Mouse (Mus musculus): ENCODE data around the gene Cdh1. TPM values are rescaled to one million over a fixed set of nuclear protein-coding genes. Genes with fewer than 3 reads are reported as not detected.

The Cdh1 gene
- polyA plus RNA-seq, 1 experiment, result not detected

DNA sequence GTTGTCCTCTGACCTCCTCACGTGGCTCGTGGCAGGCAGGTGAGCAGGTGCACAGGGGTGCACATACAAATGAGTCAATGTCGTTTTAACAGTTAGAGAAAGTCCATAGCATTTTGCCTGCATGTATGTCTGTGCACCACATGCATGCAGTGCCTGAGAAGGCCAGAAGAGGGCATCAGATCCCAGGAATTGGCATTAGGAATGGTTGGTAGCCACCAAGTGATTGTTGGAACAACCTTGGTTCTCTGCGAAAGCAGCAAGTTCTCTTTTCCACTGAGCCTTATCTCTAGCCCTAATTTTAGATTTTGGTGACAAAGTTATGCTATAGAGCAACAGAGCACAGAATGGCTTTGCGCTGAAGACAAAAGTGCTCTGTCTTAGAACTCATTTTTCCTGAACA is 96.4 kb downstream of the Cdh1 start:
- H3K4me3 ChIP-seq (ENCODE audit: insufficient read depth, low read depth, low read length), result no peak overlapping the region
- H3K4me1 ChIP-seq (ENCODE audit: control insufficient read depth, insufficient read depth, low read length), result peaks cover 2% of the 10 kb centered on the region
- TF ChIP-seq CTCF (IDR thresholded peaks at IDR 0.05; ENCODE audit: insufficient read depth, low read depth, low read length), result no peak
- no peak for TF ChIP-seq POLR2A (IDR thresholded peaks at IDR 0.05; ENCODE audit: insufficient read depth, low read depth, low read length)
- no peak overlapping the region for H3K27ac ChIP-seq (ENCODE audit: insufficient read depth, low read depth, low read length)
- 81% methylated on average over 5 of the region's 5 CpGs for WGBS

DNA sequence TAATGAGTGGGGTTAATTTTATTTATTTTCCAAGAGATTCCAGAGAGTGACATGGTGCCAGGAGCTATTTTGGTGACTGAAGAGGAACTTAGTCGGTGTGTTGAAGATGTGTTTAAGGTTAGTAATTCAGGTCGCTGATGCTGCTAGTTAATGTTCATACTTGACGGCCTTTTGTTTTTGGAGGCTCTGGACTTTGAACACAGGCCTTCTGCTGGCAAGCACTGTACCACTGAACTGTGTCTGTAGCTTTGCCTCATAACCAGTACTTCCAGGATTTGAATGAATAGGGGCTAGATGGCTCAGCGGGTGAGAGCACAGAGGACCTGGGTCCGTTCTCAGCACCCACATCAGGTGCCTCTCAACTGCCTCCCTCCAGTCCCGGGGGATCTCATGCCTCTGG is 97.0 kb downstream of the Cdh1 start:
- H3K4me1 ChIP-seq (ENCODE audit: control insufficient read depth, insufficient read depth, low read length), result peaks cover 5% of the 10 kb centered on the region

DNA sequence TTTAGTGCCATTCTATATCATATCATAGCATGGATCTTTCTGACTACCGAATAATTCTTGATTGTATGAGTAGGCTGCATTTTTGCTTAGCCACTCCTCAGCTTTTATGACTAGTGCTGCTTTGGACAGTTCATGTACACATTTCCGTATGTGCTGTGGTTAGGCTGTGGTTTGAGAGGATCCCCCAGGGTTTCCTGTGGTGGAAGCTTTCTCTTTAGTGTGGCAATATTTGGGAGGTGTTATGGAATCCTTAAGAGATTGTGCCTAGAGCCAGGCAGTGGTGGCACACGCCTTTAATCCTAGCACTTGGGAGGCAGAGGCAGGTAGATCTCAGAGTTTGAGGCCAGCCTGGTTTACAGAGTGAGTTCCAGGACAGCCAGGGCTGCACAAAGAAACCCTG is 98.2 kb downstream of the Cdh1 start:
- WGBS, result 91% methylated on average over 3 of the region's 3 CpGs
- no peak overlapping the region for H3K4me3 ChIP-seq (ENCODE audit: insufficient read depth, low read depth, low read length)
- TF ChIP-seq CTCF (IDR thresholded peaks at IDR 0.05; ENCODE audit: insufficient read depth, low read depth, low read length), result no peak
- no peak for TF ChIP-seq POLR2A (IDR thresholded peaks at IDR 0.05; ENCODE audit: insufficient read depth, low read depth, low read length)
- H3K27ac ChIP-seq (ENCODE audit: insufficient read depth, low read depth, low read length), result no peak overlapping the region
- H3K4me1 ChIP-seq (ENCODE audit: control insufficient read depth, insufficient read depth, low read length), result peaks cover 5% of the 10 kb centered on the region

More for the DNA sequence above, 97.0 kb downstream of the Cdh1 start:
- TF ChIP-seq CTCF (IDR thresholded peaks at IDR 0.05; ENCODE audit: insufficient read depth, low read depth, low read length) (no peak), POLR2A (IDR thresholded peaks at IDR 0.05; ENCODE audit: insufficient read depth, low read depth, low read length) (no peak)
- Histone ChIP-seq H3K4me3 (ENCODE audit: insufficient read depth, low read depth, low read length) (no peak overlapping the region), H3K27ac (ENCODE audit: insufficient read depth, low read depth, low read length) (no peak overlapping the region)
- 96% methylated on average over 6 of the region's 6 CpGs for WGBS

DNA sequence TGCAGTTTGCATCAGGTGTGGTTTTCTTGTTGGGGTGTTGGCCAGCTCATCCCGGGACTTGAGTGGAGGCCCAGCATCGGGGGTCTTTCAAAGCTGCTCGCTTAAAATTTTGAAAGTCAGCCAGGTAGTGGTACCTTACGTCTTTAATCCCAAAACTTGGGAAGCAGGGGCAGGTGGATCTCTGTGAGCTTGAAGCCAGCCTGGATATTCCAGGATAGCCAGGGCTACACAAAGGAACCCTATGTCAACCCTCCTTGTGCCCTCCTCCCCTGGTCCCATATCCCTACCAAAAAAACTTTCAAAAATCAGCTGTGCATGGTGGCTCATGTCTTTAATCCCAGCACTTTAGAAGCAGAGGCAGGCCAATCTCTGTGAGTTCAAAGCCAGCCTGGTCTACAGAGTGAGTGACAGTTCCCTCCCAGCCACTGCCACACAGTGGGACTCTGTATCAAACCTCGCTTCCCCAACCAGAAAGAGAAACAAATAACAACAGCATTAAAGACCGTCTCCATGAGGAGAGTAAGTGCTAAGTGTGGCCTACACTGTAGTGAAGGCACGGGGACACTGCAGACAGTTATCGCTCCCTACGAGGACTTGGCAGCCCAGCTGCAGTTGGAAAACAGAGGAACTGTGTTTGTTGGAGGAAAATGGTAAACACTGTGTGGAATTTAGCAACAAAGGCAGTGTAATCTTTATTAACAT is 101.2 kb downstream of the Cdh1 start:
- no peak overlapping the region for H3K4me3 ChIP-seq (ENCODE audit: insufficient read depth, low read depth, low read length)
- WGBS, result 48% methylated on average over 9 of the region's 9 CpGs
- peaks cover 5% of the 10 kb centered on the region for H3K4me1 ChIP-seq (ENCODE audit: control insufficient read depth, insufficient read depth, low read length)
- no peak for TF ChIP-seq POLR2A (IDR thresholded peaks at IDR 0.05; ENCODE audit: insufficient read depth, low read depth, low read length)
- no peak for TF ChIP-seq CTCF (IDR thresholded peaks at IDR 0.05; ENCODE audit: insufficient read depth, low read depth, low read length)
- peak overlapping the region; percentile 59; the same call in 1 of the 2 replicates for H3K27ac ChIP-seq (ENCODE audit: insufficient read depth, low read depth, low read length)

DNA sequence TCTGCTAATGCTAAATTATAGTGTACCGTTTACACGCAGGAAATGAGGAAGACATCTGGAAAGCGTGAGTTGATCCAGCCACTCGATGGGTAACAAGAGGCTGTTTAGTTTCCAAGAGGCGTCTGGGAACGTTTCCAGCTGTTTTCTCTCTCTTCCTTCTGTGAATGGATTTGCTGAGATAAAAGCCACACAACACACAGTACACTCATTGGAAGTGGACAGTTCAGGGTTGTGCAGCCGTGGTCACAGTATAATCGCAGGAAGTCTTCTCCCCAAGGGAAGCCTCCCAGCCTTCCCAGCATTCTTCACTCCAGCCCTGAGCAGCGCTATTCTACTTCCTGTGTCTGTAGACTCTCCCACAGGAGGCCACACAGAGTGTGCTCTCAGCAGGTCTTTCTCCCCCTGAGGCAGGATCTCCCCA is 101.8 kb downstream of the Cdh1 start:
- no peak for TF ChIP-seq POLR2A (IDR thresholded peaks at IDR 0.05; ENCODE audit: insufficient read depth, low read depth, low read length)
- TF ChIP-seq CTCF (IDR thresholded peaks at IDR 0.05; ENCODE audit: insufficient read depth, low read depth, low read length), result no peak

DNA sequence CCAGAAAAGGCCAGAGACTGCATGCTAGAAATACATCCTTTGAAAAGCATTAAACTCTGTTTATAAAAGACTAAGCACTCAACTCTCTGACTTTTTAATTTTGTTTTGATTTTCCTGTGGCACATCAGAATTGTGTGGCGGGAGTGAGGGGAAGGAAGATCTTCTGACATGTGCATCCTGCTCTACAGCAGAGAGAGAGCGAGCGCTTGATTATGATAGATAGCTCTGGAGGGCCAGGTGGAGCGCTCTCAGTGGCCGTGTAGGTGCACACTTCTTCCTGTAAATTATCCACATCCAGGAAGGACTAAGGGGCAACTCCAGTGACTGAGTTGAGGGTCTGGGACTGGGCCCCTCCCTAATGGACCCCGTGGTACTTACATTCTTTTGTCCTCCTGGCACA is 103.0 kb downstream of the Cdh1 start:
- 96% methylated on average over 6 of the region's 6 CpGs for WGBS
- H3K27ac ChIP-seq (ENCODE audit: insufficient read depth, low read depth, low read length), result no peak overlapping the region
- no peak for TF ChIP-seq CTCF (IDR thresholded peaks at IDR 0.05; ENCODE audit: insufficient read depth, low read depth, low read length)
- no peak for TF ChIP-seq POLR2A (IDR thresholded peaks at IDR 0.05; ENCODE audit: insufficient read depth, low read depth, low read length)

More for the DNA sequence above, 101.8 kb downstream of the Cdh1 start:
- H3K27ac ChIP-seq (ENCODE audit: insufficient read depth, low read depth, low read length), result 0 out of 2 replicates have a peak overlapping the region, but pooled peaks have one; percentile 9
- H3K4me3 ChIP-seq (ENCODE audit: insufficient read depth, low read depth, low read length), result no peak overlapping the region
- H3K4me1 ChIP-seq (ENCODE audit: control insufficient read depth, insufficient read depth, low read length), result peaks cover 5% of the 10 kb centered on the region
- WGBS, result 5% methylated on average over 9 of the region's 9 CpGs

DNA sequence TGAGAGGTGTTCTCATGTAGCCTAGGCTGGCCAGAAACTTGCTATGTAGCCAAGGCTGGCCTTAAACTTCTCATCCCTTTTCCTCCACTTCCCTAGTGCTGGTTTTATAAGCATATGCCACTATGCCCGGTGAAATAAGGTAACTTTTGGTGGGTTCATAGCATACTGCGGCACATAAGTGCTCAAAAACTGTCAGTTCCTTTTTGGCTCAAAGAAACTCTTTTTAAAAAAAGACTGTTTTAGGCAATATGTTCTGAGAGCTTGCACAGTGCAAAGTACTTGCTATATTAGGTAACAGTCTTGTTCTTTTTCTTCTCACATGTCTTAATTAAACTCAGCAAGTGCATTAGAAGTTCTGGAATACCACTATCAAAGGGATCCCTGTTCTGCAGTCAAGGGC is 106.9 kb downstream of the Cdh1 start:
- TF ChIP-seq CTCF (IDR thresholded peaks at IDR 0.05; ENCODE audit: insufficient read depth, low read depth, low read length), result no peak
- 86% methylated on average over 2 of the region's 2 CpGs for WGBS
- H3K4me3 ChIP-seq (ENCODE audit: insufficient read depth, low read depth, low read length), result no peak overlapping the region
- H3K27ac ChIP-seq (ENCODE audit: insufficient read depth, low read depth, low read length), result no peak overlapping the region
- H3K4me1 ChIP-seq (ENCODE audit: control insufficient read depth, insufficient read depth, low read length), result peaks cover 2% of the 10 kb centered on the region

More for the DNA sequence above, 103.0 kb downstream of the Cdh1 start:
- peaks cover 5% of the 10 kb centered on the region for H3K4me1 ChIP-seq (ENCODE audit: control insufficient read depth, insufficient read depth, low read length)
- H3K4me3 ChIP-seq (ENCODE audit: insufficient read depth, low read depth, low read length), result no peak overlapping the region

DNA sequence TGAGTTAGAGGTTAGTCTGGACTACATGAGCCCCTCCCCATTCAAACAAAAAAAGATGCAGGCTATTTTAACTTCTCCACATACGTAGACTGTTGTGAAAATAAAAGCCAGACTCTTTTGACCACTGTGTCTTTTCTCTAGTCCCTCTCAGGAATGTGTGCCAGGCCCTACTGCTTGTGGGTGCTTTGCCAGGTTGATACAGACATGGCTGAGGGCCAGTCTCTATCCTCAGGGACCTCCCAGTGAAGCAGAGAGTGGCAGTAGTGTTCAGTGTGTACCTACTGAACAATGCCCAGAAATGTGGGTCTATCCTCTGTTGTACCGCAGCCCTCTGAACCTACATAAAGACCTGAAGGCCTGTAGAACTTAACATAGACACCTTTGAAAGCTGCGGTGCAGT is 109.3 kb downstream of the Cdh1 start:
- 92% methylated on average over 3 of the region's 3 CpGs for WGBS
- TF ChIP-seq POLR2A (IDR thresholded peaks at IDR 0.05; ENCODE audit: insufficient read depth, low read depth, low read length) (no peak), CTCF (IDR thresholded peaks at IDR 0.05; ENCODE audit: insufficient read depth, low read depth, low read length) (no peak)
- no peak overlapping the region for H3K4me3 ChIP-seq (ENCODE audit: insufficient read depth, low read depth, low read length)
- H3K4me1 ChIP-seq (ENCODE audit: control insufficient read depth, insufficient read depth, low read length), result no peaks in the 10 kb centered on the region
- no peak overlapping the region for H3K27ac ChIP-seq (ENCODE audit: insufficient read depth, low read depth, low read length)

DNA sequence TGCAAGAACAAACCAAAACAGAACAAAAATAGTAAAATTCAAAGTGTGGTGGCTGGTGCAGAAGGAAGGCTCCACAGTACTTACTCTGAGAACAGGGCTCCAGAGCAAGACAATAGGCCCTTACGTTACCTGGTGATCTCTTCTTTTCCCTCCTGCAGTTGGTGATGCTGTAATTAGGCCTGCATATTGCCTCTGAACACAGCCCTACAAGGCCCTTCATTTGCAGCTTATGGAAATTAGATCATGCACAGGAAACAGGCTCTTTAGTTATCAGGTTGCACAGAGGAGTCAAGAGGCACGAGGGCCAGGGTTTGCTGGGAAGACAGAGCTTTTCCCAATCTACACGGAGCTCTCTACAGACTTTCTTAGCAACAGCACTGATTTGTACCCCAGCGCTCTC is 111.1 kb downstream of the Cdh1 start:
- TF ChIP-seq POLR2A (IDR thresholded peaks at IDR 0.05; ENCODE audit: insufficient read depth, low read depth, low read length) (no peak), CTCF (IDR thresholded peaks at IDR 0.05; ENCODE audit: insufficient read depth, low read depth, low read length) (no peak)
- WGBS, result 80% methylated on average over 4 of the region's 4 CpGs
- Histone ChIP-seq H3K4me3 (ENCODE audit: insufficient read depth, low read depth, low read length) (no peak overlapping the region), H3K27ac (ENCODE audit: insufficient read depth, low read depth, low read length) (no peak overlapping the region), H3K4me1 (ENCODE audit: control insufficient read depth, insufficient read depth, low read length) (peaks cover 4% of the 10 kb centered on the region; the same call in 1 of the 2 replicates)
